Mouse (Mus musculus) T-helper 2 cell (primary cell): ENCODE measurements around the gene Josd1.
"Not testable (repeated sequence)": the region's sequence is repeated elsewhere in the genome, so short reads cannot be mapped to it uniquely, and the experiment has no call there.

Experiments
- in situ Hi-C: fragments of 300-600 bp; cut with MboI, MseI; formaldehyde crosslinking; loops from one replicate; pipeline ENCODE4 v1.15.1; 2025; ENCODE audit warnings: high pct_unique_total_duplicates

Gene Josd1

DNA sequence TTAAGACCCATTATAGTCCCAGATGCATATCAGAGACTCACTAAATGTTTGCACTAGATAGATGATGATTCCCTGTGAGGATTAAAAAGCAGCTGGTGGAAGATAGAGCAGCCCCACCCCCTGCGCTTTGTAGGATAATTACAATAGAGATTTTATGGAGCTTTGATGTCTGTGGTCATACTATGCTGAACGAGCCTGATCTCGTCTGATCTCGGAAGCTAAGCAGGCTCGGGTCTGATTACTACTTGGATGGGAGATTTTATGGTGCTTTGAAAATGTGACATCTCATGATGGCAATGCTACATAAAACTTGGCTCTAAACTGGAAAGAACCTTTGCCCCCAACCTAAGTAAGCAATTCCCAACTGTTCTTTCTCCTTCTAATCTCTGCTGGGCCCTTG, 4.6 kb upstream of the Josd1 start:
- in situ Hi-C loops: no loop called here

DNA sequence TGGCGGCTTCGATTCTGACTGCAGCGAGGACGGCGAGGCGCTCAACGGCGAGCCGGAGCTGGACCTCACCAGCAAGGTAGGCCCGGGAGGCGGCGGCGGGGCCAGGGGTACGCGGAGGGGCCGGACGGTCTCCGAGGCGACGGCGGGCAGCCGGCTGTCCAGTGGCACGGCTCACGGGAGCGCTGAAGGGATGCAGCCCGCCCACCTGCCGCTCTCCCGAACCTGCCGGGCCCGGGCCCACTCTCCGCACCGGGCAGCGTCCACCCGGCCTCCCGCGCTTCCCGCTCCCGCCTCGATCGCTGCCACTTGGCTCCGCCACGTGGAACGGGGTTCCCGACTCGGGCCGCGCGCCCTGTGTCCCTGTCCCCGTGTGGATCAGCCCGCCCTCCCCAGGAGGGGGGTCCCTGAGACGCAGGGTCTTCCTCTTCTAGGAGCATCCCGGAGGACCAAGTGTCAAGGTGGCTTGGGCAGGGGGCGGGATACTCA, 3.3 kb upstream of the Josd1 start:
- in situ Hi-C loops: no loop called here

DNA sequence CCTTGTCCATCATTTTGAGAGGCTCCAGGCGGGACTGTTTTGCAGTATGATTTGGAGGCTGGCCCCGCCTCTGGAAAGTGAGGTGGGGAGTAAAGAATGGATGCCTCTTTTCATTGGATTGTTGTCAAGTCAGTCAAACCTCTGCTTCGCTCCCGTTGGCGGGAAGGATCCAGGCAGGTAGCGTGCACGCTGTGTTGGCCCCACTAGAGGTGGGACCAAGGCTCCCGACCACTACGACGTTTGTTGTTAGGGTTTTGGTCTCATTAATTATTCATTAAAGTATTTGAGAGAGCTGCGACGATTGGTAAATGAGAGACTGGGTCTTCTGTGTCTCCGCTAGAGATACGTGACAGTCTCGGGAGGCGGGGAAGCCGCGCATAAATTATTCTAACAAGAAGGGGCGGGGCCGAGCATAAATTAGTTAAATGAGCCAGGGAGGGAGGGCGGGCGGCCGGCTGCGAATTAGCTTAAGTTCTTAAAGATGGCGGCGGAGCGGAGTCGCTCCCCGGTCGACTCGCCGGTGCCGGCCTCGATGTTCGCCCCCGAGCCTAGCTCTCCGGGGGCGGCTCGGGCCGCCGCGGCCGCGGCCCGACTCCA, 2.8 kb upstream of the Josd1 start, which contains the start of gene Gtpbp1:
TSS of gene Gtpbp1 (plus strand) at position 420 of the 597 bp plus-strand sequence.
- in situ Hi-C loops: no loop called here

DNA sequence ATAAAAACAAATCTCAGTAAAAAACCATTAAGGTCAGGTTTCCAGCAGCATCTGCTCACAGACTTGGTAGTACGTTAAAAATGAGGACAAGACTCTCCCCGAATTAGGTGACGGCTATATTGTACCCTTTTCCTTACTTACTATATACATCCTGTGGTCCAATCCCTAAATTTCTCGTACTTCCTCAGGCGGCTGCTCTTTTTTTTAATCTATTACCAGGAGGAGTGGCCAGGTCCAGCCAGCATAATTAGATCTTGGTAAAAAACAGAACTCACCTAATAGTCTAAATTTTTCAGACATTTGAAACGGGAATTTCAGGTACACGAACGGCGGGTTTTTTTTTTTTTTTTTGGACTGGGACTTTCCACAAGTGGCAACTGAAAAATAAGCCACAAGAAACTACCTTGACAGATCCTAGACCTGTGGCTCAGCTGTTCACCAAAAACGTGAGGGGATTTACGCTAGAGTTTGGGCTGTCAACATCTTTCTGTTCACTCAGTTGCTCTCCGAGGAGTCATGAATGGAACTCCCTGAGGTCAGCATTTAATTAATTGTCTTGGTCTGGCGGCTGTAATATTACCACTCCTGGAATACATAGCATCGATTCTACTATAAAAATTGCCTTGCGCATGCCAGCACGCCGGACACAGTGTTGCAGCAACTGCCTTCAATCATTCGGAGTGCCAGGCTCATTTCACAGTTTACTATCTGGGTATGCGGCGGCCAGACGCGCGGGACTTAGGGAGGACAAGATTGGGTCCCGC, 2.1 kb upstream of the Josd1 start:
- in situ Hi-C loops: no loop called here

DNA sequence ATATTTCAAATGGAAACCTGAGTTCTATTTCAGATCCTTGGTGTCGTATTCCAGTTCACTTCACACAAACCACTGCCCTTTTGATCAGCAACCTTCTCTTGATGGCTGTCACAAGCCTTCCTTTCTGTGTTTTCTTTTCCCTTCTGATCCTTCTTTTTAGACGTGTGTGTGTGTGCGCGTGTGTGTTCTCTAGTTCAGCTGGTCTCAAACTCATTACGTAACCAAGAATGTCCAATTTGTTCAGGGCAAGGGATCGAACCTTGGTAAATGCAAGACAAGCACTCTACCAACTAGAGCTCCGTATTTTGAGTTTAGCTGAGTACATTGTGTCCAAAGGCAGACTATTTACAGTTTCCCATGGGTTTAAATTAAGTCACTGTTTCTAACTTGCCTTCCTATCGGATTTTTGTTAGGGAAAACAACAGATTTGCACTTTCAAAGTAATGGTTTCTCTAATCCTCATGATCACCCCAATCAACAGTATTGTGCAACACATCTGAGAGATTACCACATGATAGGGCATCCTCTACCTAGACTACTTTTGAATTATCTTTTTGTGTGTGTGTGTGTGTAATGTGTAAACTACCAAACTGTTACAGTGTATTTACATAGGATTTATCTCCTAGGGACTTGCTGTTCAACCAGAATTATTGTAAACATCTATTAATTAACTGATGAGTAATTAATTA, 693 bp upstream of the Josd1 start:
- in situ Hi-C loops: no loop called here

DNA sequence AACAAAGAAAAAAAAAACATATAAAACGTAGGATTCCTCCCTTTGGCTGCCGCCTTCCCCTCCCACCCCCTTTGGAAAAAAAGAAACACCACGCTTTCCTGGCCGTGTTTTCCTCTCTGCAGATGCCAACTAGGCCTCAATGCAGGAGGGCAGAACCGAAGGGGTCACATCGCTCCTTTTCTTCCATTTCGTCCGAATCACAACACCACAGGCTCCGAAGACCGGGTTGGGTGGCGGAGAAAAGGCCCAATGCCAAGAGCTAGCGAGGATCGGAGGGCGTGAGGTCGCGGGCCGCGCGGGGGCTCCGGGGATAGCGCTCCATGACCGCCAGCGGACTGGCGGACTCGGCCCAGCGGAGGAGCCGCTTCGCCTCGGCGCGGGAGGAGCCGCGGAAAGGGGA, 544 bp downstream of the Josd1 start:
- in situ Hi-C loops: no loop called here

DNA sequence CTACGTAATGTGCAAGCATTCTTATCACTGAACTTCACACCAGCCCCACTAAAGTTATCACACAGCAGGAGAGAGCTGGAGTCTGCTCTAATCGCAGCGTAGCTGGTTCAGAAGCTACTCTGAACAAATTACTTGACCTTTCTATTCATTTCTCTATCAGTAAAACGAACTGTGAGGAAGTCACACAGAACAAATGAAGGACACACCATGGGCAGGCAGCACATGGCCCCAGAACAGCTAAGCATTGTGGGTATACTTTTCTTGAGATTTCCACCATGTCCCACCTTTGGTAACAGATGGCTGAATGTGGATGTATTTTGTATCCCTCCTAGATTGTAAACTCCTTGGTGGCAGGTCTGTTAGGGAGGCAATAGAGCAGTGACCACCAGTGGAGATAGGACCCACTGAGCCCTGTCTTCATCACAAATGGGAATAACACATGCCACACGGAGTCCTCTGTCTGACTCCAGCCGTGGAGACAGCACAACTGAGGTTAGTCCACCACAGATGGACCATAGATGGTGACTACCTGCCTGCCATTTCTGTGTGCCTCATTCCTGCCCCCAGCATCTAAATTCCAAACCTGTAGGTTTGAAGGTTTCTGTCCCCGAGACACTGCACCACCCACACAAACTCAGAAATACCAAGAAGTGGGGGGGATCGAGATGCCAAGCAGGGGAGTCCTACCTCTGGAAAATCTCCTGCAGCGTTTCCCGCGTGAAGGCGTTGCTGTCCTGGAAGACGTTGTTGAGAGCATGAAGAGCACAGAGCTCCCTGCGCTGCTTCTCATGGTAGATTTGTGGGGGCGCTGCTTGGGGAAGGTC, 1.5 kb downstream of the Josd1 start:
- in situ Hi-C loops: no loop called here

DNA sequence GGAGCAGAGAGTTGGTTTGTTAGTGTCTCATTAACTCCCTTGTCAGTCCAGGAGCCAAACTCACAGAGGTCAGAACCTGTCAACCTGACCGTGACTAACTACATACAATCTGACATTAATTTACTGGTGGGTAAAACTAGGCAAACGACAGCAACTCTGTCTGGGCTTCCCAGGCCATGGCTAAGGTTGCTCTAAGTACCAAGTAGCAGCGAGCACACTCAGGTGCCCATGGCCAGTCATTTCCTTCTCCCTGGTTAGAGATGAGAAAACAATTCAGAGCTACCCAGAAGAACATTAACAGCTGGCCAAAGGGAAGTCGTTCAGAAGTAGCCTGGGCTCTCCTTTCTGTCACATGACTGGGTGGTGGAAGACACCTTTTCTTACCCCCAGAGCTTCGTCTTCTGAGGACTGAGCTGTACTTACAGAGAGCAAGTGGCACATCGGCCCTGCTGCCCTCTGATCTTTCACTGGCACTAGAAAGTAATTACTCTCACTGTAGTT, 2.5 kb downstream of the Josd1 start:
- in situ Hi-C loops: no loop called here

DNA sequence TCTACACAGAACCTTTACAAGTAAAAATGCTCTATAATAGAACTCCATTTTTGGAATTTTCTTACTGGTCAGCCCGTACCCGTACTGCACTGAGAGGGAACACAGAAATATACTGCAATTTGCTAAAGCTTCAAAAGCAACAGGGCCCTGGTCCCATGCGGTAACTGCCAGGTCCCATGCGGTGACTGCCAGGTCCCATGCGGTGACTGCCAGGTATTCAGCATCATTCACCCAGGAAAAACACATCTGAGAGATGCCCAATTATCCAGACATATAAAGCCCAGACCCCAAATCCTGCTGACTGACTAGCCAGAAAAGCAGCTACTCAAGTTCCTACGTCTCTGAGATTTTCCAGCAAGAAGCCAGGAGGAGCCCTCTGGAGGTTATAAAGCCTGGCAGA, 3.1 kb downstream of the Josd1 start:
- in situ Hi-C loops: no loop called here

DNA sequence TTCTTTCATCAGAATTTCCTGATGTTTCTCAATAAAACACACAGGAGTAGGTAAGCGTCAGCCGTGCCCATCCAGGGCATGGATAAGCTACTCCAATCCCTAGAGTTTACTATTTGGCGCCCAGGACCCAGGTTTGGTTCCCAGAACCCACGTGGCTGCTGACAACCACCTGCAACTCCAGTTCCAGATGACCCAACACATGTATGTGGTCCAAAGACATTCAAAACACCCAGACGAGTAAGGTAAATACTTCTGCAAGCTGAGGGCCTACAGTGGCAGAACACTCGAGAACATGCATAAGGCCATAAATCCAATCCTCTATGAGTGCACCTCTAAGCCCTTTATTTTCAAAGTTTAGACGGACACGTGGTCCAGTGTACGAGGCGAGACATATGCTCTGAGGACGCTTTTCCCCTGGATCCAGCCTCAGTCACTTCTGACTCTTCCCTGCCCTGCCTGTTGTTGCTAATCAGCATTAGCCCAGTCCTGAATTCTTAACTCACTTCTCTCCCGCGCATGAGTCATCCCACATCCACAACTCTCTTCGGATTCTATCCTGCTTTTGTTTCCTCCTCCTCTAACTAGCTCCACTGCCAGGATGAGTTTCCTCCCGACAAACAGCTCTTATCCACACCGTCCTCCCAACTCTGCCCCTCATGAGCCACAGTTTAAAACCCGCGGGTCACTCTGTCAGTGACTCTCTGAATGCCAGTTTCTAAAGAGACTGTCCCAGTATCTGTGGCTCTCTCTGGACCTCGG, 3.8 kb downstream of the Josd1 start:
- in situ Hi-C loops: no loop called here

DNA sequence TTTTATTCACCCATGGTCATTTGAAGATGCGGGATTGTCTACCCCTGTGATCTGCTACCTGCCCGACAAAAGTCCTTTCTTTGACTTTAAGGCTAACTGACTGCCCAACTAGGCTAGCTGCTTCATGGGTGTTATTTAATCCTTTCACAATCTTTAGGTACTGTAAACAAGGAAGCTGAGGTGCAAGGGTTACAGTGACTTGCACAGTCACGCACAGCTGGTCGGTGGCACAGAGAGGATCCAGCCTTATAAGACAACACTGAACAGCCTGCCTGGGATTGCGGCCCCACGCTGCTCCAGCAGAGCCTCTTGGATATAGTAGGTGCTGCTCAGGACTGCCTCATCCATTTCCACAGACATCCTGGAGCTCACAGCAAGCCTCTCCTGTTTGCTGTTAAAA, 4.6 kb downstream of the Josd1 start:
- in situ Hi-C loops: no loop called here

DNA sequence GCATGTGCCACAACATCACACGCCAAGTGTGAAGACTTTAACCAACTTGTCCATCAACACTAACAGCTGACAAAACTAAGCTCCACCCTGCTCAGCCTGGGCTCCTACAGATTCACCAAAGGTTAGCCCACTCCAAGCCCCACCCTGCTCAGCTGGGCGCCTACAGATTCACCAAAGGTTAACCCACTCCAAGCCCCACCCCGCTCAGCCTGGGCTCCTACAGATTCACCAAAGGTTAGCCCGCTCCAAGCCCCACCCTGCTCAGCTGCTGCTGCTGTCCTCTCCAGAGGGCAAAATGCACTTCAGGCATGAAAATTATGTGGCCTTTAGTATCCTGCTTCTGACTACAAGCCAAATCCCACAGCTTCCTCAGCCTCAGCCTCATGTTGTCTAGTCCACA, 5.7 kb downstream of the Josd1 start:
- in situ Hi-C loops: no loop called here

DNA sequence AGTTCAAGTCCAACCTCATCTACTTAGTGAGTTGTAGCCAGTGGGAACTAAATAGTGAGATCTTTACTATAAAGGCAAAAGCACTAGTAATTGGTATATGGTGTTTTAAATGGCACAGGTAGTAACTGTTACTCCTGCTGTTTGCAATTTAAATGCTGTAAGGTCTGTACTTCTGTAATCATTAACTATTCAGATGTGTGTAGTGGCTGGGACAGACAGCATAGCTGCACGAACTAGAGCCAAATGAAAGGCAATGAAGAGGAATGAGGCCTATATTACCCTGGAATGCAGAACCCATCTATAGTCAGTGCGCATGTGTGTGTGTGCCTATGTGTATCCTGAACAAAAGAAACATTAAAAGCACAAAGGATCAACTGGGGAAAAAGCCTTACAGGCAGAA, 9.8 kb downstream of the Josd1 start:
- in situ Hi-C loops: no loop called here

DNA sequence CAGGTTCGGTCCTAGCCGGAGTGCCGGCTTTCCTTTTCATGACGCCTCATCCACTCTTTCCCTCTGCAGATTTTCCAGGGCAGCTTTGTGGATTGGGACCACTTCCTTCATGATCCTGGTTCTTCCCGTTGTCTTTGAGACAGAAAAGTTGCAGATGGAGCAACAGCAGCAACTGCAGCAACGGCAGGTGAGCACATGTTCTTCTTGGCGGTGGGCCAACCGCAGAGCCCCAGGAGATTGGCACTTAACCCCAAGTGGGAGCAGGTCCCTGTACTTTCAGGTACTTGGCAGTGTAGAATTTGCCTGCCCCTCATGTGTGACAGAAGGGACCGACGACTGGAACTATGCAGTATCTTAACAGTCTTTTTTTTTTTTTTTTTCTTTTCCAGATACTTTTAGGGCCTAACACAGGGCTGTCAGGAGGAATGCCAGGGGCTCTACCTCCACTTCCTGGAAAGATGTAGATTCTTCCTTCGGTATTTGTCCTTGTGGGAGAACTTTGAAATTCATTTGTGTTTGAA, 15.8 kb downstream of the Josd1 start:
- in situ Hi-C loops: not testable (repeated sequence)

DNA sequence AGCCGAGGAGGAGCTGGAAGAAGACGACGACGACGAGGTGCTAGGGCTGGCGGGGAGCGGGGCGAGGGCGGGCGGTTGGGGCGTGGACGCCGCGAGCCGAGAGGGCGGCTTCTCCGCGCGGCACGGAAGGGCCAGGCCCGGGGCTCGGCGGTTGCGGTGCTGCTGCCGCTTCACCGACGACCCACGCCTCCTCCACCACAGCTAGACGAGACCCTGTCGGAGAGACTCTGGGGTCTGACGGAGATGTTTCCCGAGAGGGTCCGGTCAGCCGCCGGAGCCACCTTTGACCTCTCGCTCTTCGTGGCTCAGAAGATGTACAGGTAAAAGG, 16.8 kb downstream of the Josd1 start:
- in situ Hi-C loops: no loop called here

DNA sequence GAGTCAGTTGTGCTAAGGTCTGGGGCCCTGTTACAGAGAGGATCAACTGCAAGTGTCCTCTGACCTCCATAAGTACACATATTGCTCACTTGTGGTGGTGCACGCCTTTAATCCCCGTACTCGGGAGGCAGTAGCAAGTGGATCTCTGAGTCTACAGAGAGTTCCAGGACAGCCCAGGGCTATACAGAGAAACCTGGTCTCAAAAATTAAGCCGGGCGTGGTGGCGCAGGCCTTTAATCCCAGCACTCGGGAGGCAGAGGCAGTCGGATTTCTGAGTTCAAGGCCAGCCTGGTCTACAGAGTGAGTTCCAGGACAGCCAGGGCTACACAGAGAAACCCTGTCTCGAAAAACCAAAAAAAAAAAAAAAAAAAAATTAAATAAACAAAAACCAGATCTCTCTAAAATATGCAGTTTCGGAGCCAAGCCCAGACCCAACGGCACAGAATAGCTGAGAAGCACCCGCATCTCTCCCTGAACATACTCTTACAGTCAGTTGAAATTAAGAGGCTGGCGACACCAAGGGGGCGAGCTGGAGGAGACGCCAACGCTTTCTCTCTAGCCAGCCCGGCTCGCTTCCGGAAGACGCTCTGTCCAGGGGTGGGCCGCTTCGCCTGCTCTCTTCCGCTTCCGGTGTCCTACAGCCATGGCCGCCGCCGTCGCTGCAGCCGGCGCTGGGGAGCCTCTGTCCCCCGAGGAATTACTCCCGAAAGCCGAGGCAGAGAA, 17.3 kb downstream of the Josd1 start, which contains the start of gene Tomm22:
TSS of gene Tomm22 (plus strand) at position 613 of the 723 bp plus-strand sequence.
- in situ Hi-C loops: no loop called here

DNA sequence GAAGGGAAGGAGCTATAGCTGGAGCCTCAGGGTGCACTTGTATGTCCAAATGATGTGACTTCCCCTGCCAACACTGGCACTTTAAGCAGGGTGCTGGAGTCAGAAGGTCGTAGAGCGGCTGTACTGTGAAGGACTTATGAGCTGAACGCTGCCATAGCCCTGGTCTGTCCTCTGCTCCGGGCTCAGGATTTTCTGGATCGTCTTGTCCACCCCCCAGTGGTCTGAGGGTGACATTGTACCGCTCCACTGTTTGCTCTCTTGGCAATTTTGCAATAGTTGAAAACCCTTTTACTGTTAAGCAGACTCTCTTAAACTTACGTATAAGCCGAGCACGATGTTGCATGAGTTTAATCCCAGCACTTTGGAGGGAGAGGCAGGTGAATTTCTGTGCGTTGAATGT, 18.5 kb downstream of the Josd1 start:
- in situ Hi-C loops: no loop called here

DNA sequence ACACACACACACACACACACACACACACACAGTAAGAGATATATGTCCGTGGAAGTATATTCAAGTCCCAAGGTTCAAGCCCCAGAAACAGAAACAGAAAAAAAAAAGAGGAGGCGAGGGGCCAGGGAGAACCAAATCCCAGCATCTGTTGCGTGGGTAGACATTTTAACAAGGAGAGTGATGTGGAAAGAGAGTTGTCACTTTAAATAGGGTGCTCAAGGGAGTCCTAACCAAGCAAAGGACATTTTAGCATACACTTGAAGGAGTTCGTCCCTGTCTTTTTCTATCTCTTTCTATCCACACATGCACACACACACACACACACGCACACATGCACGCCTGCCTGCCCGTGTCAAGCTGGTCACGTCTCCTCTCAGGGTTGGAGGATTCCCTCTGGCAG, 23.1 kb downstream of the Josd1 start:
- in situ Hi-C loops: no loop called here

DNA sequence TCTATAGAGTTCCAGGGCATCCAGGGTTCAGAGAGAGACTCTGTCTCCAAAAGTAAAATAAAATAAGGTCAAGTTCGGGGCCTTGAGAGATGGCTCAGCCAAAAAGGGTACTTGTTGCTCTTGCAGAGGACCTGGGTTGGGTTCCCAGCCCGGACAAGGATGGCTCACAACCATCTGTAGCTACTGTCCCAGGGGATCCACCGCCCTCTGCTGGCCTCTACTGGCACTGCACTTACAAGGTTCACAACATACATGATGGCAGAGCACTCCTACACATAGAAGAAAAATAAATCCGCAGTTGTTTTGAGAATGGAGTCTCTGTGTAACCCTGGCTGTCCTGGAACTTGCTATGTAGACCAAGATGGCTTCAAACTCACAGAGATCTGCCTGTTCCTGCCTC, 25.9 kb downstream of the Josd1 start:
- in situ Hi-C loops: no loop called here
